In the genomic region with DNA sequence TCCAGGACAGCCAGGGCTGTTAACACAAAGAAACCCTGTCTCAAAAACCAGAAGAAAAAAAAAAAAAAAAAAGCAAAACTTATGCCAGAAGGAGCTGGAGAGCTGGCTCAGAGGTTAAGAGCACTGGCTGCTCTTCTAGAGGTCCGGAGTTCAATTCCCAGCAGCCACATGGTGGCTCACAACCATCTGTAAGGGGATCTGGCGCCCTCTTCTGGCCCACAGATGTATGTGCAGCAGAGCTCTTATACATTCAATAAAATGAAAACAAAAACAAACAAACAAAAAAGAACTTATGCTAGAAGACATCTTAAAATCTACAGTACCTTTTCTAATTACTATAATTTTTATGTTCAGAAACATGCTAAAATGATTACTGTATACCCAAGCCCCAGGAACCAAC, we compare ENCODE assay signal across 17 mouse cellular contexts. TPM values are rescaled to one million over a fixed set of nuclear protein-coding genes. Genes with fewer than 3 reads are reported as not detected.
DNase-seq lines count a peak whose midpoint lies in the region; ATAC-seq and TF ChIP-seq lines count a peak whose summit lies in the region.
"Had no signal": no experiment of that assay in that cellular context is flagged by ENCODE, and none has a peak within 500 bp of the region (broad histone marks: within the 10 kb centered on the region; RNA-seq: fewer than 3 reads in every experiment).

No protein-coding gene starts in this region.

- no peaks in the 10 kb centered on the region for H3K27me3 ChIP-seq in stomach, postnatal 0 days (ENCODE audit: control insufficient read depth, insufficient read depth, low read length)
- no peaks in the 10 kb centered on the region for H3K27me3 ChIP-seq in forebrain, embryonic 12.5 days
- H3K27me3 ChIP-seq: embryonic facial prominence, embryonic 12.5 days; lung, embryonic 15.5 days had no signal

- H3K4me2 ChIP-seq in stomach, postnatal 0 days (replicated peaks; ENCODE audit: low read depth): no peak overlapping the region
- no peak overlapping the region for H3K4me2 ChIP-seq in forebrain, embryonic 12.5 days
- H3K4me2 ChIP-seq: embryonic facial prominence, embryonic 12.5 days; heart, embryonic 11.5 days; lung, embryonic 15.5 days had no signal

- no peak overlapping the region for H3K4me3 ChIP-seq in layer of hippocampus, adult 2 months
- no peak overlapping the region for H3K4me3 ChIP-seq in stomach, postnatal 0 days (ENCODE audit: low read depth, low read length)
- H3K4me3 ChIP-seq in forebrain, embryonic 12.5 days (replicated peaks): no peak overlapping the region
- H3K4me3 ChIP-seq: embryonic facial prominence, embryonic 12.5 days; limb, embryonic 10.5 days; lung, embryonic 15.5 days; myocyte had no signal

- H3K4me1 ChIP-seq in stomach, postnatal 0 days (replicated peaks; ENCODE audit: control insufficient read depth, insufficient read depth): no peaks in the 10 kb centered on the region
- no peaks in the 10 kb centered on the region for H3K4me1 ChIP-seq in forebrain, embryonic 12.5 days
- H3K4me1 ChIP-seq: embryonic facial prominence, embryonic 12.5 days; limb, embryonic 10.5 days; lung, embryonic 15.5 days had no signal

- no peaks in the 10 kb centered on the region for H3K9me3 ChIP-seq in stomach, postnatal 0 days (ENCODE audit: control insufficient read depth, low read length)
- no peaks in the 10 kb centered on the region for H3K9me3 ChIP-seq in forebrain, embryonic 12.5 days
- H3K9me3 ChIP-seq: embryonic facial prominence, embryonic 12.5 days; limb, embryonic 10.5 days; lung, embryonic 15.5 days had no signal

- H3K27ac ChIP-seq in layer of hippocampus, adult 2 months: no peak overlapping the region
- H3K27ac ChIP-seq in stomach, postnatal 0 days (replicated peaks): no peak overlapping the region
- no peak overlapping the region for H3K27ac ChIP-seq in forebrain, embryonic 12.5 days
- H3K27ac ChIP-seq: embryonic facial prominence, embryonic 12.5 days; limb, embryonic 10.5 days; lung, embryonic 15.5 days had no signal

- peak; percentile 60 for TF ChIP-seq CTCF in layer of hippocampus, adult 2 months (conservative IDR thresholded peaks at IDR 0.05)
- peak; percentile 42 for TF ChIP-seq CTCF in stomach, postnatal 0 days (IDR thresholded peaks at IDR 0.05; ENCODE audit: low read depth)

- ATAC-seq in stomach, postnatal 0 days (ENCODE audit: low FRiP score, low TSS enrichment): no peak
- ATAC-seq in forebrain, embryonic 12.5 days (ENCODE audit: low FRiP score): no peak

- no peak overlapping the region for H3K9ac ChIP-seq in stomach, postnatal 0 days (ENCODE audit: low read length)
- no peak overlapping the region for H3K9ac ChIP-seq in forebrain, embryonic 12.5 days
- H3K9ac ChIP-seq: embryonic facial prominence, embryonic 12.5 days; lung, embryonic 15.5 days had no signal

- TF ChIP-seq EP300 in stomach, postnatal 0 days (optimal IDR thresholded peaks at IDR 0.05): no peak

- H3K36me3 ChIP-seq in stomach, postnatal 0 days (ENCODE audit: control insufficient read depth, insufficient read depth, low read length): peaks cover 2% of the 10 kb centered on the region; the same call in 1 of the 2 replicates
- H3K36me3 ChIP-seq in forebrain, embryonic 12.5 days (replicated peaks): peaks cover 9% of the 10 kb centered on the region; the same call in 1 of the 2 replicates

- no peak for DNase-seq in layer of hippocampus, adult 2 months (ENCODE audit: low spot score in 2 of 2)
- no peak for DNase-seq in layer of hippocampus, postnatal 25 days (ENCODE audit: extremely low spot score in 1 of 2, low spot score in 1 of 2)
- DNase-seq in thymus, postnatal 4 days: peak; percentile 35
- DNase-seq in thymus, postnatal 36 days: no peak
- DNase-seq in WW6 (ENCODE audit: low read depth, low spot score): peak; percentile 13
- no peak for DNase-seq in stomach, postnatal 0 days (ENCODE audit: low spot score)
- DNase-seq in c-Kit-positive CD71-positive TER-119-positive erythroid progenitor cells, embryonic 14.5 days (ENCODE audit: low spot score): no peak
- DNase-seq: cerebellum, postnatal 36 days; heart, postnatal 36 days; kidney, postnatal 14 days; thymus, postnatal 25 days had no signal

- WGBS in stomach, postnatal 0 days: 70% methylated on average over 2 of the region's 2 CpGs
- 88% methylated on average over 2 of the region's 2 CpGs for WGBS in forebrain, embryonic 12.5 days

RNA-seq across cellular contexts. Expression of a gene that starts 11.4 kb away (rescaled TPM):
- 10 to 100 TPM; 21.9 to 25.1 TPM for total RNA-seq in layer of hippocampus, adult 2 months (2021)
- 10 to 100 TPM; 25.5 to 30.0 TPM for total RNA-seq in layer of hippocampus, postnatal 25 days (2021)
- polyA plus RNA-seq in stomach, postnatal 0 days (2015; fragmentation: Nextera tagmentation; extraction: Ambion mirVana): 163 and 168 TPM in 2 replicates
- 164 and 171 TPM in 2 replicates for polyA plus RNA-seq in forebrain, embryonic 12.5 days (2016; fragmentation: Nextera tagmentation; extraction: Ambion mirVana)

RNA-seq across cellular contexts. Expression of a gene that starts 50.8 kb away (rescaled TPM):
- 10 to 100 TPM; 37.2 to 45.9 TPM for total RNA-seq in layer of hippocampus, adult 2 months (2021)
- total RNA-seq in layer of hippocampus, postnatal 25 days (2021): 10 to 100 TPM; 41.3 to 44.9 TPM
- 63.9 and 66.0 TPM in 2 replicates for polyA plus RNA-seq in stomach, postnatal 0 days (2015; fragmentation: Nextera tagmentation; extraction: Ambion mirVana)
- 77.3 and 83.5 TPM in 2 replicates for polyA plus RNA-seq in forebrain, embryonic 12.5 days (2016; fragmentation: Nextera tagmentation; extraction: Ambion mirVana)

Comparison
In these comparisons a context has a peak if more than half of its experiments do, and no peak if none do; other contexts are left out.
1. DNase-seq: peak in thymus, postnatal 4 days (single experiment) and WW6 (single experiment); none in layer of hippocampus, adult 2 months (0 of 2), layer of hippocampus, postnatal 25 days (0 of 2), thymus, postnatal 36 days (0 of 2), stomach, postnatal 0 days (single experiment) and c-Kit-positive CD71-positive TER-119-positive erythroid progenitor cells, embryonic 14.5 days (single experiment).